Mouse (Mus musculus) left cerebral cortex, adult 18-20 months (tissue): ENCODE results near the gene Gm1993. TPM values are rescaled to one million over a fixed set of nuclear protein-coding genes. Genes with fewer than 3 reads are reported as not detected.
"Not testable (repeated sequence)": the region's sequence is repeated elsewhere in the genome, so short reads cannot be mapped to it uniquely, and the experiment has no call there.

ENCODE experiments used
- DNase-seq, 2 experiments: peaks; one replicate each; pipeline ENCODE4 v3.0.0; 2021 to 2022; ENCODE audit warnings: low spot score in 2 of 2, mixed read lengths in 1 of 2
- long read RNA-seq, 2 experiments: library from polyadenylated mRNA; stranded (forward); transcript quantifications; one replicate each; pipeline ENCODE4 v2.0.0; 2021
- total RNA-seq, 2 experiments: library from RNA; stranded (reverse); gene quantifications; 2 replicates each; pipeline ENCODE4 v1.2.3; 2021

Gm1993 gene
- total RNA-seq: not detected
- long read RNA-seq, experiment 1: 0 reads
- long read RNA-seq, experiment 2: 0 reads

GRCm38 (mm10) chrX:25570352-25570751, at the start of gene Gm1993:
Gm1993 (minus strand) TSS chrX:25570452.
- not testable (repeated sequence) for DNase-seq
